Mouse (Mus musculus) limb, embryonic 12.5 days (tissue): ENCODE measurements around the gene Wwc2. TPM values are rescaled to one million over a fixed set of nuclear protein-coding genes. Genes with fewer than 3 reads are reported as not detected.

ENCODE experiments used
- ATAC-seq: fragments of 200-750 bp; cut with Nextera tagmentation; 2 replicates; pipeline ENCODE4 v1.8.0; 2017; ENCODE audit warnings: low read depth, moderate TSS enrichment; ENCODE audit not compliant: insufficient number of reproducible peaks, insufficient read depth, low FRiP score, low TSS enrichment
- H3K27ac ChIP-seq: fragments of 300-500 bp; sonication (generic); 2 replicates; pipeline ENCODE4 v1.5.1; 2016; ENCODE audit warnings: mild to moderate bottlenecking, moderate library complexity
- H3K27me3 ChIP-seq: fragments of 300-500 bp; sonication (generic); 2 replicates; pipeline ENCODE4 v1.6.1; 2016; ENCODE audit warnings: mild to moderate bottlenecking, moderate library complexity
- H3K36me3 ChIP-seq: fragments of 300-500 bp; sonication (generic); 2 replicates; pipeline ENCODE4 v1.6.1; 2016; ENCODE audit warnings: mild to moderate bottlenecking, moderate library complexity
- H3K4me1 ChIP-seq: fragments of 300-500 bp; sonication (generic); replicated peaks from 2 replicates; pipeline ENCODE4 v1.6.1; 2016
- H3K4me2 ChIP-seq: fragments of 300-500 bp; sonication (generic); 2 replicates; pipeline ENCODE4 v1.6.1; 2016; ENCODE audit warnings: mild to moderate bottlenecking, moderate library complexity
- H3K4me3 ChIP-seq: fragments of 300-500 bp; sonication (generic); replicated peaks from 2 replicates; pipeline ENCODE4 v1.5.1; 2016; ENCODE audit warnings: mild to moderate bottlenecking
- H3K9ac ChIP-seq: fragments of 300-500 bp; sonication (generic); replicated peaks from 2 replicates; pipeline ENCODE4 v1.6.1; 2016; ENCODE audit warnings: mild to moderate bottlenecking, moderate library complexity
- H3K9me3 ChIP-seq: fragments of 300-500 bp; sonication (generic); 2 replicates; pipeline ENCODE4 v1.6.1; 2016; ENCODE audit warnings: mild to moderate bottlenecking, moderate library complexity
- WGBS: fragments of 180-500 bp; shearing (Covaris S2); methylation state at CpG from one replicate; pipeline ENCODE4 v1.1.7; 2016; 5-methylcytosine and 5-hydroxymethylcytosine counted together
- polyA plus RNA-seq: library from polyadenylated mRNA; unstranded; fragments of >200 nt; fragmentation: Nextera tagmentation; extraction: Ambion mirVana; gene quantifications from 2 replicates; pipeline ENCODE4 v1.2.1, GENCODE M21; 2016

Wwc2 gene
- polyA plus RNA-seq, 1 experiment from 2014 or later, result 17.0 TPM

GRCm38 (mm10) chr8:47878516-47878915 lies 112.2 kb downstream of the Wwc2 start:
- Histone ChIP-seq H3K4me2 (no peak overlapping the region), H3K9ac (no peak overlapping the region), H3K27me3 (no peaks in the 10 kb centered on the region), H3K4me1 (no peaks in the 10 kb centered on the region), H3K4me3 (no peak overlapping the region), H3K9me3 (no peaks in the 10 kb centered on the region), H3K27ac (no peak overlapping the region), H3K36me3 (peaks cover 86% of the 10 kb centered on the region)
- 71% methylated on average over 3 of the region's 3 CpGs for WGBS
- ATAC-seq, result no peak

- Histone ChIP-seq H3K9me3 (no peaks in the 10 kb centered on the region), H3K36me3 (peaks cover 77% of the 10 kb centered on the region; the same call in 1 of the 2 replicates), H3K4me2 (no peak overlapping the region), H3K4me3 (no peak overlapping the region), H3K27ac (no peak overlapping the region), H3K27me3 (no peaks in the 10 kb centered on the region), H3K9ac (no peak overlapping the region), H3K4me1 (no peaks in the 10 kb centered on the region)
- ATAC-seq, result no peak
- WGBS, result 91% methylated on average over 12 of the region's 12 CpGs
These were observed 114.9 kb downstream of the Wwc2 start for GRCm38 (mm10) chr8:47875865-47876264.

GRCm38 (mm10) chr8:47874497-47875178 lies 116.1 kb downstream of the Wwc2 start:
- H3K36me3 ChIP-seq, result peaks cover 65% of the 10 kb centered on the region; the same call in 1 of the 2 replicates
- no peak overlapping the region for H3K4me3 ChIP-seq
- no peak overlapping the region for H3K4me2 ChIP-seq
- no peak overlapping the region for H3K27ac ChIP-seq
- H3K9ac ChIP-seq, result no peak overlapping the region
- WGBS, result 72% methylated on average over 13 of the region's 13 CpGs
- no peaks in the 10 kb centered on the region for H3K4me1 ChIP-seq
- H3K9me3 ChIP-seq, result no peaks in the 10 kb centered on the region
- H3K27me3 ChIP-seq, result no peaks in the 10 kb centered on the region
- no peak for ATAC-seq

DNA sequence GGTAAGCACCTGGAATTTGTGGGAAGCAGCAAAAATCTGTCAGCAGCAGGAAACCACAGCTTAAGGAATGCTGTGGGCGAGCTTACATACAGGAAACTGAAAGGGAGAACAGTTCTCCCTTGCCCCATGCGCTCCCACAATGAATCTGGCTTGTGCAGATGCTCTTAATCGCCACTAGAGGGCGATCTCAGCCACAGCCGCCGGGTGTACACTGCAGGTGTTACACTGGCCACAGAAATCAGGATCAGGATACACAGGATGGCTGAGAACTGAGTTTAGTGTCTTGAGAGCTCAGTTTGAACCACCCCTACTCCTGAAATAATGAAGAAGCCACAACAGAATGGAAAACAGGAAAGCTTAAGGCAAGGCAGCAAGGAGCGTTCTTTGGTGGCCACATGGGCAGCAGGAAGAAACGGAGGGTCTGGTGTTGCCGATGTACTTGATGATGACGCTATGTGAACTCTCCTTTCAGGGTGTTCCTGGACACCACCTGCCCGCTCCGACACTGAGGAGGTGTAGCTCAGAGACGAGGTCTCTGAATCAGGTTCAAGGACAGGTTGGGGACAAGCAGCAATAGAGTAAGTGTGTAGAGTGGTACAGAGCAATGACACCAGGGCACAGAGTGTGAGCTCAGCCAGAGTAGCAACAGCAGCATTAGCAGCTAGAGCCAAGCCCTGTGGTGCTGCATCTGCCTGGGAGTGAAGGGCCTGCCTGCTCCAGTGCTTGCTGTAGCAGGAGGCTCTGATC lies 118.2 kb downstream of the Wwc2 start:
- Histone ChIP-seq H3K4me1 (no peaks in the 10 kb centered on the region), H3K4me3 (no peak overlapping the region), H3K27me3 (no peaks in the 10 kb centered on the region), H3K9me3 (no peaks in the 10 kb centered on the region), H3K36me3 (peaks cover 66% of the 10 kb centered on the region), H3K27ac (no peak overlapping the region), H3K4me2 (no peak overlapping the region), H3K9ac (no peak overlapping the region)
- ATAC-seq, result peak; percentile 78
- 50% methylated on average over 13 of the region's 13 CpGs for WGBS

- no peaks in the 10 kb centered on the region for H3K27me3 ChIP-seq
- no peak overlapping the region for H3K27ac ChIP-seq
- 31% methylated on average over 8 of the region's 8 CpGs for WGBS
- no peak overlapping the region for H3K4me3 ChIP-seq
- 0 out of 2 replicates have a peak, but pooled peaks have one; percentile 57 for ATAC-seq
- no peak overlapping the region for H3K9ac ChIP-seq
- H3K36me3 ChIP-seq, result peaks cover 70% of the 10 kb centered on the region
- no peaks in the 10 kb centered on the region for H3K9me3 ChIP-seq
- 0 out of 2 replicates have a peak, but pooled peaks cover 6% of the 10 kb centered on the region for H3K4me1 ChIP-seq
- H3K4me2 ChIP-seq, result no peak overlapping the region
These were observed 123.7 kb downstream of the Wwc2 start for GRCm38 (mm10) chr8:47867067-47867466.

DNA sequence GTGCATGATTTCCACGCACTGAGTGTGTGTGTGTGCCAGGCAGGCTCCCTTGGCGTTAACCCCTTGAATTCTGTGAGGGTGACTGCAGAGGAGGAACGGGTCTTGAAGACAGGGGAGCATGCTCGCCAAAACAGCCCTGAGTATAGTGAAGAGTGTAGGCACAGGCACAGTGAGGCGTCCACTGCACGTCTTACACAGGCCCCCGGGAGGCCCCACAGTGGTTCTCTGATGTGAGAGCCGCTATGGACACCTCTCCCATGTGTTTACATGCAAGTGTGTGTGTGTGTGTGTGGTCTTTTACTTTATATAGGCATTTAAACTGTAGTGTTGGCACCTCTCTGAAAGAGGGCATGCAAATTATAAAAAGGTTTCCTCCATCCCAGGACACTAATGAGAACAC lies 124.2 kb downstream of the Wwc2 start:
- Histone ChIP-seq H3K27me3 (no peaks in the 10 kb centered on the region), H3K9me3 (no peaks in the 10 kb centered on the region), H3K9ac (no peak overlapping the region), H3K4me2 (no peak overlapping the region), H3K27ac (no peak overlapping the region), H3K36me3 (peaks cover 74% of the 10 kb centered on the region), H3K4me3 (no peak overlapping the region), H3K4me1 (0 out of 2 replicates have a peak, but pooled peaks cover 6% of the 10 kb centered on the region)
- 83% methylated on average over 8 of the region's 8 CpGs for WGBS
- no peak for ATAC-seq

DNA sequence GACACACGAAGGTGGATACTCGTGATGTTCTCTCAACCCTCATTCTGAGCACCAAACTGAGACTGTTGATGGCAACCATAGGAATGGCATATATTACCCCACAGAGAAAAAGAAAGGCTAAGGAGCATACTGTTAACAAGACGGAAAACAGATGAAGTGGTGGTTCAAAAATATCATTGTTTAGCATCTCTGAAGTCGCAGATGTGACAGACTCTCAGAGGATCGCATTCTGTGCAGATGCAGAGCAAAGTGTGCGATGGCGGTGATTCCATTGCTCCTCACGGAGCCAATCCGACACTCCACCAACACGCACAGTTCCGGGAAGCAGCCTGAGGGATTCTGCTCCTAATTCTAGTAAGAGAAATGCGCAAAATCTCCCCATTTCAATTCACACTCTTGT lies 131.5 kb downstream of the Wwc2 start:
- 94% methylated on average over 12 of the region's 12 CpGs for WGBS
- Histone ChIP-seq H3K36me3 (peaks cover 85% of the 10 kb centered on the region), H3K9me3 (no peaks in the 10 kb centered on the region)

DNA sequence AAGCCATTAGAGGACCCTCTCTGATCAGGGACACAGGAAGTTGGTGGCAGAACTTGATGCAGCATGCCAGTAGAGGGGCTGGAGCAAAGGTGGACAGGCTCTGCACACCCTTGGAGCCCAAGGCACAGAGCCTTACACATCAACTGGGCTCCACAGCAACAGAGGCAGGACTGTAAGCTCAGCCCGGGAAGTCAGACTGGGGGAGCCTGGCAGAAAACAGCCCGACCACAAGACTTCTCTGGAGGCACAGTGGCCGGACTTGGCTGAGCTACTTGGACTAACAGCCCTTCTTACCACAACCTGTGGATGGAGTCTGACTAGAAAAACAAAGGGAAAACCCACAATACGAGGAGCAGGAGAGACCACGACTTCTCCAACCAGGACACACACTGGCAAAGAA lies 137.4 kb downstream of the Wwc2 start:
- H3K36me3 ChIP-seq, result peaks cover 69% of the 10 kb centered on the region

More for the DNA sequence above, 131.5 kb downstream of the Wwc2 start:
- Histone ChIP-seq H3K27ac (no peak overlapping the region), H3K4me1 (no peaks in the 10 kb centered on the region), H3K9ac (no peak overlapping the region), H3K27me3 (no peaks in the 10 kb centered on the region), H3K4me2 (no peak overlapping the region), H3K4me3 (no peak overlapping the region)
- ATAC-seq, result no peak

GRCm38 (mm10) chr8:47852737-47853136 lies 138.0 kb downstream of the Wwc2 start:
- Histone ChIP-seq H3K27me3 (no peaks in the 10 kb centered on the region), H3K9me3 (no peaks in the 10 kb centered on the region), H3K36me3 (peaks cover 69% of the 10 kb centered on the region), H3K4me3 (no peak overlapping the region), H3K4me1 (peaks cover 27% of the 10 kb centered on the region), H3K9ac (no peak overlapping the region), H3K27ac (peak overlapping the region; percentile 89), H3K4me2 (peak overlapping the region; percentile 52)
- ATAC-seq, result no peak
- WGBS, result 72% methylated on average over 5 of the region's 5 CpGs

More for the DNA sequence above, 137.4 kb downstream of the Wwc2 start:
- H3K4me1 ChIP-seq, result peaks cover 27% of the 10 kb centered on the region
- no peak overlapping the region for H3K4me2 ChIP-seq
- H3K9me3 ChIP-seq, result no peaks in the 10 kb centered on the region
- no peak overlapping the region for H3K9ac ChIP-seq
- no peak for ATAC-seq
- H3K27ac ChIP-seq, result peak overlapping the region; percentile 89; the same call in 1 of the 2 replicates
- no peak overlapping the region for H3K4me3 ChIP-seq
- WGBS, result 86% methylated on average over 5 of the region's 5 CpGs
- H3K27me3 ChIP-seq, result no peaks in the 10 kb centered on the region

GRCm38 (mm10) chr8:47851824-47852502 lies 138.8 kb downstream of the Wwc2 start:
- Histone ChIP-seq H3K4me1 (peaks cover 27% of the 10 kb centered on the region), H3K36me3 (peaks cover 77% of the 10 kb centered on the region), H3K9ac (0 out of 2 replicates have a peak overlapping the region, but pooled peaks have one; percentile 27), H3K27ac (peak overlapping the region; percentile 89), H3K27me3 (no peaks in the 10 kb centered on the region), H3K9me3 (no peaks in the 10 kb centered on the region), H3K4me2 (peak overlapping the region; percentile 52), H3K4me3 (peak overlapping the region; percentile 20)
- 29% methylated on average over 12 of the region's 12 CpGs for whole genome bisulfite sequencing
- peak; percentile 81 for ATAC-seq

DNA sequence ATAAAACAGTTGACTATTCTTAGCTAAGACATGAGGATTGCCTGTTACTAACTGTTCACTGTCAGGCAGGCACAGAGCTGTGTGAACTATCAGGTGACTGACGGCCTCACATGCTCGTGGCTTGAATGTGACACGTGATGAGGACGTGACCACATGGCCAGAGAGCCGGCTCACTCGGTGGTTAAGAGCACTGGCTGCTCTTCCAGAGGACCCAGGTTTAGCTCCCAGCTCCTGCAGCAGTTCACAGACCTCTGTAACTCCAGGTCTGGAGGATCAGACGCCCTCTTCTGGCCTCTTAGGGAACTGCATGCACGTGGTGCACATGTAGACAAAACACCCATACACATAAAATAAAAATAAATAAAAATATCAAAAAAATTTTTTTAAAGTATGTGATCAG lies 140.9 kb downstream of the Wwc2 start:
- H3K4me3 ChIP-seq, result no peak overlapping the region
- H3K9ac ChIP-seq, result no peak overlapping the region
- peaks cover 78% of the 10 kb centered on the region for H3K36me3 ChIP-seq
- ATAC-seq, result no peak
- H3K4me1 ChIP-seq, result peaks cover 32% of the 10 kb centered on the region
- WGBS, result 80% methylated on average over 8 of the region's 8 CpGs
- no peak overlapping the region for H3K27ac ChIP-seq
- no peak overlapping the region for H3K4me2 ChIP-seq
- H3K9me3 ChIP-seq, result no peaks in the 10 kb centered on the region
- no peaks in the 10 kb centered on the region for H3K27me3 ChIP-seq
